Mouse (Mus musculus) lung, embryonic 14.5 days (tissue): ENCODE measurements around the gene Fsd1. TPM values are rescaled to one million over a fixed set of nuclear protein-coding genes. Genes with fewer than 3 reads are reported as not detected.

ENCODE experiments used
- ATAC-seq: fragments of 200-750 bp; cut with Nextera tagmentation; 2 replicates; pipeline ENCODE4 v1.8.0; 2017; ENCODE audit warnings: mild to moderate bottlenecking, moderate TSS enrichment, moderate library complexity; ENCODE audit not compliant: insufficient read depth
- DNase-seq: peaks from one replicate; pipeline ENCODE4 v3.0.0-alpha.2; 2015
- H3K27ac ChIP-seq: fragments of 300-500 bp; sonication (generic); 2 replicates; pipeline ENCODE4 v1.5.1; 2014; ENCODE audit warnings: low read depth, mild to moderate bottlenecking, moderate library complexity
- H3K27me3 ChIP-seq: fragments of 300-500 bp; sonication (generic); 2 replicates; pipeline ENCODE4 v1.6.1; 2014; ENCODE audit warnings: low read length, control low read depth; ENCODE audit not compliant: insufficient read depth
- H3K36me3 ChIP-seq: fragments of 300-500 bp; sonication (generic); 2 replicates; pipeline ENCODE4 v1.6.1; 2014; ENCODE audit warnings: control low read depth; ENCODE audit not compliant: insufficient read depth
- H3K4me1 ChIP-seq: fragments of 300-500 bp; sonication (generic); 2 replicates; pipeline ENCODE4 v1.6.1; 2014; ENCODE audit warnings: antibody characterized with exemption, control low read depth; ENCODE audit not compliant: insufficient read depth
- H3K4me2 ChIP-seq: fragments of 300-500 bp; sonication (generic); 2 replicates; pipeline ENCODE4 v1.6.1; 2014; ENCODE audit warnings: mild to moderate bottlenecking
- H3K4me3 ChIP-seq: fragments of 300-500 bp; sonication (generic); 2 replicates; pipeline ENCODE4 v1.5.1; 2014; ENCODE audit warnings: low read depth, low read length
- H3K9ac ChIP-seq: fragments of 300-500 bp; sonication (generic); 2 replicates; pipeline ENCODE4 v1.6.1; 2014
- H3K9me3 ChIP-seq: fragments of 300-500 bp; sonication (generic); 2 replicates; pipeline ENCODE4 v1.6.1; 2016; ENCODE audit warnings: low read depth, low read length, control low read depth
- CTCF ChIP-seq: IDR thresholded peaks from 2 replicates; pipeline ENCODE4 v1.5.1; 2016; ENCODE audit warnings: antibody characterized with exemption, low read depth
- WGBS: fragments of 180-500 bp; shearing (Covaris S2); extraction: QIAGEN DNeasy Blood & Tissue Kit; methylation state at CpG from one replicate; pipeline ENCODE4 v1.1.7; 2014; 5-methylcytosine and 5-hydroxymethylcytosine counted together
- polyA plus RNA-seq: library from polyadenylated mRNA; unstranded; fragments of >200 nt; fragmentation: Nextera tagmentation; extraction: Ambion mirVana; gene quantifications from 2 replicates; pipeline ENCODE4 v1.2.1, GENCODE M21; 2014

Fsd1 gene
- polyA plus RNA-seq, 1 experiment from 2014 or later, result 11.5 TPM

GRCm38 (mm10) chr17:56005415-56006061, 19.2 kb downstream of the Fsd1 start, which contains the start of the genes Stap2 and Mpnd:
Gene Stap2 (minus strand): TSS chr17:56005584.
Gene Mpnd (plus strand): TSS chr17:56005711.
- Histone ChIP-seq H3K4me1 (0 out of 2 replicates have a peak, but pooled peaks cover 13% of the 10 kb centered on the region), H3K9ac (peak within 1 kb of the TSS; percentile 22), H3K4me2 (peak within 1 kb of the TSS; percentile 52), H3K4me3 (peak within 1 kb of the TSS; percentile 26), H3K9me3 (no peaks in the 10 kb centered on the region), H3K27ac (no peak within 1 kb of the TSS; the same call in 1 of the 2 replicates), H3K36me3 (no peaks in the 10 kb centered on the region), H3K27me3 (peaks cover 4% of the 10 kb centered on the region; the same call in 1 of the 2 replicates)
- no peak for TF ChIP-seq CTCF
- DNase-seq (peak; percentile 76), ATAC-seq (no peak)
- WGBS, result 25% methylated on average over 13 of the region's 13 CpGs

DNA sequence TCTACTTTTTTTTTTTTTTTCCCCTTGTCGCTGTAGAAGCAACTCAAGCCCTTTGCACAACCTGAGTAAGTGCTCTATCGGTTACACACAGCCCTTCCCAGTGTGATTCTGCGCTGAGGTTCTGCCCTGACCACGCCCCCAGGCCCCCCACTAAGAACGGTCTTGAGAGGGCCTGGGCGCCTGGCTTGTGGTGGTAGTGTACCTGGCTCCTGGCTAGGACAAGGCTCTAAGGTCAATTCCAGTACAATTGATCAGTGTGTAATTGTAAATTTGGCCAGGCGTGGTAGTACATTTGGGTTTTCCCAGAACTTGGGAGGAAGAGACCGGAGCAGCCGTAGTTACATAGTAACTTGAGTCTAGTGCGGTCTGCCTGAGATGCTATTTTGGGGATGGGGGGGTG, 20.6 kb downstream of the Fsd1 start:
- Histone ChIP-seq H3K4me2 (peak overlapping the region; percentile 100; the same call in 1 of the 2 replicates), H3K36me3 (peaks cover 12% of the 10 kb centered on the region), H3K9ac (no peak overlapping the region), H3K4me1 (0 out of 2 replicates have a peak, but pooled peaks cover 13% of the 10 kb centered on the region), H3K27ac (peak overlapping the region; percentile 88), H3K27me3 (0 out of 2 replicates have a peak, but pooled peaks cover 4% of the 10 kb centered on the region), H3K9me3 (no peaks in the 10 kb centered on the region), H3K4me3 (no peak overlapping the region)
- no peak for ATAC-seq
- WGBS, result 42% methylated on average over 10 of the region's 10 CpGs
- DNase-seq, result no peak
- TF ChIP-seq CTCF, result no peak

GRCm38 (mm10) chr17:56007444-56008355, 21.4 kb downstream of the Fsd1 start:
- Histone ChIP-seq H3K27me3 (0 out of 2 replicates have a peak, but pooled peaks cover 4% of the 10 kb centered on the region), H3K9me3 (no peaks in the 10 kb centered on the region), H3K4me2 (peak overlapping the region; percentile 100), H3K36me3 (peaks cover 16% of the 10 kb centered on the region), H3K4me3 (peak overlapping the region; percentile 80), H3K4me1 (0 out of 2 replicates have a peak, but pooled peaks cover 13% of the 10 kb centered on the region), H3K27ac (peak overlapping the region; percentile 88), H3K9ac (peak overlapping the region; percentile 46)
- peak; percentile 46 for DNase-seq
- WGBS, result 17% methylated on average over 13 of the region's 14 CpGs
- ATAC-seq, result no peak; the same call in 1 of the 2 replicates
- no peak for TF ChIP-seq CTCF

GRCm38 (mm10) chr17:56008356-56009087, 22.2 kb downstream of the Fsd1 start:
- peak; percentile 99 for DNase-seq
- TF ChIP-seq CTCF, result no peak
- under 1% methylated on average over 21 of the region's 21 CpGs for WGBS

GRCm38 (mm10) chr17:56009088-56009961, 23.0 kb downstream of the Fsd1 start:
- H3K4me1 ChIP-seq, result 0 out of 2 replicates have a peak, but pooled peaks cover 13% of the 10 kb centered on the region
- peak overlapping the region; percentile 93 for H3K27ac ChIP-seq
- H3K27me3 ChIP-seq, result 0 out of 2 replicates have a peak, but pooled peaks cover 4% of the 10 kb centered on the region
- H3K9ac ChIP-seq, result peak overlapping the region; percentile 68
- H3K9me3 ChIP-seq, result no peaks in the 10 kb centered on the region
- peak overlapping the region; percentile 100 for H3K4me2 ChIP-seq
- TF ChIP-seq CTCF, result no peak
- whole genome bisulfite sequencing, result under 1% methylated on average over 62 of the region's 62 CpGs
- ATAC-seq (peak; percentile 92), DNase-seq (peak; percentile 96)
- H3K4me3 ChIP-seq, result peak overlapping the region; percentile 80
- H3K36me3 ChIP-seq, result peaks cover 26% of the 10 kb centered on the region

More at GRCm38 (mm10) chr17:56008356-56009087, 22.2 kb downstream of the Fsd1 start:
- peak; percentile 94 for ATAC-seq
- Histone ChIP-seq H3K36me3 (peaks cover 22% of the 10 kb centered on the region), H3K9me3 (no peaks in the 10 kb centered on the region), H3K4me2 (peak overlapping the region; percentile 100), H3K4me1 (0 out of 2 replicates have a peak, but pooled peaks cover 13% of the 10 kb centered on the region), H3K27me3 (0 out of 2 replicates have a peak, but pooled peaks cover 4% of the 10 kb centered on the region), H3K27ac (peak overlapping the region; percentile 93), H3K9ac (peak overlapping the region; percentile 68), H3K4me3 (peak overlapping the region; percentile 80)

DNA sequence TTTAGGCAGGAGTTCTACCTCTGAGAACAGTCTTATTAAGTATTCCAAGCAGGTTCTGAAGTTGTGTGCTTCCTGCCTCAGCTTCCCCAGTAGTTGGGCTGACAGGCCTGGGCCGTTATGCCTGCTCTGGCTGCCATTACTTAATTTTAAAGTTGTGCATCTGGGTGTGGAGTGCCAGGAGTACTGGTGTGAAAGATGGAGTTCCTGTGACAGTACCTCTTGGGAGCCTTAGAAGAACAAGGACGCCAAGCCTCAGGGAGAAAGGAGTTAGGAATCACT, 23.6 kb downstream of the Fsd1 start:
- Histone ChIP-seq H3K4me3 (peak overlapping the region; percentile 80), H3K9me3 (no peaks in the 10 kb centered on the region), H3K4me2 (peak overlapping the region; percentile 100), H3K36me3 (peaks cover 29% of the 10 kb centered on the region), H3K27ac (no peak overlapping the region), H3K9ac (peak overlapping the region; percentile 68), H3K4me1 (0 out of 2 replicates have a peak, but pooled peaks cover 13% of the 10 kb centered on the region), H3K27me3 (0 out of 2 replicates have a peak, but pooled peaks cover 4% of the 10 kb centered on the region)
- no peak for TF ChIP-seq CTCF
- ATAC-seq (no peak), DNase-seq (no peak)
- 32% methylated on average over 2 of the region's 2 CpGs for WGBS
